Mouse (Mus musculus) layer of hippocampus, adult 6 months (tissue): ENCODE data around the gene Tor1a. TPM values are rescaled to one million over a fixed set of nuclear protein-coding genes. Genes with fewer than 3 reads are reported as not detected.

Experiments
- long read RNA-seq, 2 experiments: library from polyadenylated mRNA; unstranded; transcript quantifications; one replicate each; pipeline ENCODE4 v2.0.0; 2019 to 2020
- polyA plus RNA-seq: library from polyadenylated mRNA; unstranded; fragments of <200 nt; fragmentation: Nextera tagmentation; gene quantifications from 2 replicates; pipeline ENCODE4 v1.2.3, GENCODE M21; 2021

Tor1a gene
- polyA plus RNA-seq: 82.1 and 84.8 TPM in 2 replicates
- long read RNA-seq, experiment 1, transcript Tor1a-203 (4 exons, 1,605 nt): minor isoform, 26 of 134 reads
- long read RNA-seq, experiment 1, transcript Tor1a-201 (5 exons, 1,401 nt): major isoform, 99 of 134 reads
- long read RNA-seq, experiment 1, partial matches to known transcripts: 0 of 134 reads
- long read RNA-seq, experiment 1, other reads (novel, unspliced or antisense): 7 of 134 reads
- long read RNA-seq, experiment 2, transcript Tor1a-201 (5 exons, 1,401 nt): major isoform, 188 of 346 reads
- long read RNA-seq, experiment 2, transcript Tor1a-203 (4 exons, 1,605 nt): minor isoform, 130 of 346 reads
- long read RNA-seq, experiment 2, partial matches to known transcripts: 4 of 346 reads
- long read RNA-seq, experiment 2, other reads (novel, unspliced or antisense): 23 of 346 reads

GRCm38 (mm10) chr2:30967352-30968327 lies at the start of gene Tor1a:
TSS of gene Tor1a (minus strand) at chr2:30967933.

GRCm38 (mm10) chr2:30981790-30982513 lies 14.2 kb upstream of the Tor1a start, which contains the start of the genes BC005624 and Usp20:
TSS of gene BC005624 (minus strand) at chr2:30982201.
TSS of gene Usp20 (plus strand) at chr2:30982279.

GRCm38 (mm10) chr2:30952824-30953490 lies 14.8 kb downstream of the Tor1a start, which contains the start of gene Tor1b:
TSS of gene Tor1b (plus strand) at chr2:30952959.

DNA sequence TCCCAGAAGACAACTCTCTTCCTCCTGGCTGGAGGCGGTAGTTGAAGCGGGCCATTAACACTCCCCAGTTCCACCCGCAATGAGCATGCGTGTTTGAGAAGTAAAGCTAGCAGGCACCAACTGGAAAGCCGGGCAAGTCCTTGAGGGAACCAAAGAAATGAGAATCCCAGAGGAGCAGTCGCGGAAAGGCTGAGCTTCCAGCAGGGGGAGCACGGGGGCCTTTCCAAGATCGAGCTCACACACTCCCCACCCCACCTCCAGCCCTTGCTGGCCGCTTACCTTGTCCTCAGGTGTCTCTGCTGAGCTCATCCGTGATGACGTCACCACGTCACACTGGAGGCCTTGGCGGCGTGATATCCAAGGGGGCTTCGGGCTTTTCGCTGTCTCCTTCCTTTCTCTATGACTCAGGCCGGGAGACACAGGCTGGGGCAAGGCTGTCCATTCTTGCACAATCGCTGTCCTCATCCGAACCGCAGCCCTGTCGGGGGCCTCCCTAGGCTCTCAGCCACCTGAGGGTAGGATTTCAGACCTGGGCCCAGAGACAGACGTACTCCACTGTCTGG lies 38.2 kb downstream of the Tor1a start, which contains the start of gene Ptges:
Gene Ptges, minus strand, starts transcription at position 381 of the 563 bp plus-strand sequence.

Other genes with a start within 250 kb of the Tor1a start
- gene 1700001O22Rik, start 164.3 kb downstream of the Tor1a start, polyA plus RNA-seq: 3.2 and 5.0 TPM in 2 replicates
- gene Ntmt1, start 160.1 kb downstream of the Tor1a start, polyA plus RNA-seq: 51.9 and 55.5 TPM in 2 replicates
- gene Asb6, start 137.6 kb downstream of the Tor1a start, polyA plus RNA-seq: 22.1 and 24.5 TPM in 2 replicates
- gene Prrx2, start 133.0 kb downstream of the Tor1a start, polyA plus RNA-seq: 0.18 and 0.44 TPM in 2 replicates
- 1.7 and 2.3 TPM in 2 replicates for gene Ptges, start 38.1 kb downstream of the Tor1a start, polyA plus RNA-seq
- 26.2 and 28.7 TPM in 2 replicates for gene Tor1b, start 15.0 kb downstream of the Tor1a start, polyA plus RNA-seq
- 73.5 and 81.5 TPM in 2 replicates for gene BC005624, start 14.3 kb upstream of the Tor1a start, polyA plus RNA-seq
- gene Usp20, start 14.3 kb upstream of the Tor1a start, polyA plus RNA-seq: 32.0 and 32.1 TPM in 2 replicates
- gene Fnbp1, start 174.1 kb upstream of the Tor1a start, polyA plus RNA-seq: 14.9 and 19.8 TPM in 2 replicates
- gene Gpr107, start 184.4 kb upstream of the Tor1a start, polyA plus RNA-seq: 5.4 and 8.9 TPM in 2 replicates